Comparison of ENCODE assay signal across 8 mouse cellular contexts in the genomic region with DNA sequence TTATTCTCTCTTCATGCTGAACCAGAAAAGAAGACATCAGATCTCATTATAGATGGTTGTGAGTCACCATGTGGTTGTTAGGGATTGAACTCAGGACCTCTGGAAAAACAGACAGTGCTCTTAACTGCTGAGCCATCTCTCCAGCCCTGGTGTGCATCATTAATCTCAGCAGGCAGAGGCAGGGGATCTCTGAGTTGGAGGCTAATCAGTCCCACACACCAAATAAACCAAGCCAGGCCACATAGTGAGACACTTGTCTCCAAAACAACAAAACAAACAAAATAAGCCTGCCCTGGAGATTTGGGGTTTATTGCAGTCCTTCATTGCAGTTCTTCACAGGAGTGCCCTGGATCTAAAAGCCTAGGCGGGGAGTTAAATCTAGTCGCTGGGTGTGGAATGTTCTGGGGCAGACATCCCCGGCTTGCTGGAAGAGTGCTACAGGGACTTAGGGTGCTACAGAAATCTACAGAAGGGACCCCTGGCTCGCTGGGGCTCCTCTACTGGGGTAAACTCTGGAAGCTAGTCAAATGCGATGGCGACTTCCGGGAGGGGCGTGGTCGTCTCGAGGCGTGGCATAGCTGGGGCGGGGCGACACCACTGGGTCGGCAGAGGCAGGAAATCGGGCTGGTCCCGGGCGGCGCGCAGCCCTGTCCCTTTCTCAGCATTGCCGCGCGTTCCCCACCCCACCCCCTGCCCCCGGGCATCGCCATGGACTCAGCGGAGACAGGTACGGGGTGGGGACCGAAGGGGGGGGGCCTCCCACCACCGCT. TPM values are rescaled to one million over a fixed set of nuclear protein-coding genes. Genes with fewer than 3 reads are reported as not detected.
DNase-seq lines count a peak whose midpoint lies in the region; ATAC-seq and TF ChIP-seq lines count a peak whose summit lies in the region.

Gene Gmip, plus strand, starts transcription at position 586 of the 770 bp plus-strand sequence.

- 7% methylated on average over 28 of the region's 28 CpGs for WGBS in embryonic facial prominence, embryonic 12.5 days
- 6% methylated on average over 28 of the region's 28 CpGs for WGBS in heart, embryonic 10.5 days
- WGBS in kidney, embryonic 14.5 days = 6% methylated on average over 28 of the region's 28 CpGs
- 4% methylated on average over 28 of the region's 28 CpGs for WGBS in liver, embryonic 12.5 days (ENCODE audit: insufficient replicate concordance)
- 8% methylated on average over 18 of the region's 28 CpGs for WGBS in stomach, embryonic 15.5 days

- TF ChIP-seq POLR2A in myocyte (IDR thresholded peaks at IDR 0.05; ENCODE audit: insufficient read length, low read depth) = peak; percentile 78

- no peaks in the 10 kb centered on the region for H3K9me3 ChIP-seq in embryonic facial prominence, embryonic 12.5 days
- no peaks in the 10 kb centered on the region for H3K9me3 ChIP-seq in heart, embryonic 10.5 days
- no peaks in the 10 kb centered on the region for H3K9me3 ChIP-seq in kidney, embryonic 14.5 days (ENCODE audit: control insufficient read depth, low read length)
- no peaks in the 10 kb centered on the region for H3K9me3 ChIP-seq in liver, embryonic 12.5 days (replicated peaks)
- no peaks in the 10 kb centered on the region for H3K9me3 ChIP-seq in stomach, embryonic 15.5 days

- ATAC-seq in embryonic facial prominence, embryonic 12.5 days (ENCODE audit: insufficient number of reproducible peaks, insufficient read depth, low FRiP score, low TSS enrichment) = peak; percentile 53
- peak; percentile 80 for ATAC-seq in kidney, embryonic 14.5 days (ENCODE audit: low FRiP score, low TSS enrichment)
- peak; percentile 73 for ATAC-seq in liver, embryonic 12.5 days
- ATAC-seq in stomach, embryonic 15.5 days (ENCODE audit: insufficient read depth, low FRiP score, low read depth) = peak; percentile 79; the same call in 1 of the 2 replicates

- intact Hi-C loops in left cerebral cortex, adult 2 months (cut with DNase I) = no loop called here

- peak; percentile 52 to 53 for DNase-seq in left cerebral cortex, adult 2 months (ENCODE audit: extremely low spot score in 1 of 2, low spot score in 2 of 2)
- DNase-seq in left cerebral cortex, adult 11 months (ENCODE audit: low spot score) = no peak
- peak; percentile 92 for DNase-seq in heart, embryonic 10.5 days (ENCODE audit: low spot score)

- peaks cover 52% of the 10 kb centered on the region for H3K36me3 ChIP-seq in embryonic facial prominence, embryonic 12.5 days
- peaks cover 68% of the 10 kb centered on the region for H3K36me3 ChIP-seq in heart, embryonic 10.5 days
- peaks cover 50% of the 10 kb centered on the region for H3K36me3 ChIP-seq in kidney, embryonic 14.5 days (ENCODE audit: control insufficient read depth, insufficient read depth, low read length)
- peaks cover 68% of the 10 kb centered on the region for H3K36me3 ChIP-seq in liver, embryonic 12.5 days
- no peaks in the 10 kb centered on the region for H3K36me3 ChIP-seq in myocyte (ENCODE audit: control insufficient read depth, insufficient read depth)
- peaks cover 39% of the 10 kb centered on the region for H3K36me3 ChIP-seq in stomach, embryonic 15.5 days

- H3K4me3 ChIP-seq in left cerebral cortex, adult 2 months = peak within 1 kb of the TSS; percentile 59
- peak within 1 kb of the TSS; percentile 50 for H3K4me3 ChIP-seq in embryonic facial prominence, embryonic 12.5 days
- peak within 1 kb of the TSS; percentile 67 for H3K4me3 ChIP-seq in heart, embryonic 10.5 days
- peak within 1 kb of the TSS; percentile 50 for H3K4me3 ChIP-seq in kidney, embryonic 14.5 days (ENCODE audit: low read length)
- peak within 1 kb of the TSS; percentile 65 for H3K4me3 ChIP-seq in liver, embryonic 12.5 days
- peak within 1 kb of the TSS; percentile 33 for H3K4me3 ChIP-seq in myocyte
- H3K4me3 ChIP-seq in stomach, embryonic 15.5 days (replicated peaks) = peak within 1 kb of the TSS; percentile 56

- H3K9ac ChIP-seq in embryonic facial prominence, embryonic 12.5 days = peak within 1 kb of the TSS; percentile 44
- H3K9ac ChIP-seq in kidney, embryonic 14.5 days (ENCODE audit: low read depth, low read length) = peak within 1 kb of the TSS; percentile 48; the same call in 1 of the 2 replicates
- peak within 1 kb of the TSS; percentile 72 for H3K9ac ChIP-seq in liver, embryonic 12.5 days
- peak within 1 kb of the TSS; percentile 24 for H3K9ac ChIP-seq in stomach, embryonic 15.5 days

- no peak for TF ChIP-seq CTCF in left cerebral cortex, adult 2 months (IDR thresholded peaks at IDR 0.05)

- no peaks in the 10 kb centered on the region for H3K79me2 ChIP-seq in myocyte (ENCODE audit: control insufficient read depth, insufficient read depth)

- H3K27me3 ChIP-seq in embryonic facial prominence, embryonic 12.5 days = no peaks in the 10 kb centered on the region
- no peaks in the 10 kb centered on the region for H3K27me3 ChIP-seq in heart, embryonic 10.5 days (ENCODE audit: insufficient read depth, poor library complexity, severe bottlenecking)
- no peaks in the 10 kb centered on the region for H3K27me3 ChIP-seq in kidney, embryonic 14.5 days (ENCODE audit: control insufficient read depth, insufficient read depth, low read length)
- no peaks in the 10 kb centered on the region for H3K27me3 ChIP-seq in liver, embryonic 12.5 days (replicated peaks)
- no peaks in the 10 kb centered on the region for H3K27me3 ChIP-seq in myocyte (ENCODE audit: control insufficient read depth, insufficient read depth, insufficient read length)
- H3K27me3 ChIP-seq in stomach, embryonic 15.5 days (replicated peaks) = no peaks in the 10 kb centered on the region

- peak within 1 kb of the TSS; percentile 91 for H3K4me2 ChIP-seq in embryonic facial prominence, embryonic 12.5 days (replicated peaks)
- peak within 1 kb of the TSS; percentile 81 for H3K4me2 ChIP-seq in kidney, embryonic 14.5 days (replicated peaks; ENCODE audit: low read depth, low read length)
- H3K4me2 ChIP-seq in liver, embryonic 12.5 days = peak within 1 kb of the TSS; percentile 98
- H3K4me2 ChIP-seq in myocyte (ENCODE audit: low read depth) = peak within 1 kb of the TSS; percentile 99
- H3K4me2 ChIP-seq in stomach, embryonic 15.5 days = peak within 1 kb of the TSS; percentile 83

- H3ac ChIP-seq in myocyte (ENCODE audit: control insufficient read depth, insufficient read length) = no peak within 1 kb of the TSS

- peaks cover 7% of the 10 kb centered on the region; the same call in 1 of the 2 replicates for H3K4me1 ChIP-seq in embryonic facial prominence, embryonic 12.5 days
- peaks cover 22% of the 10 kb centered on the region for H3K4me1 ChIP-seq in heart, embryonic 10.5 days
- H3K4me1 ChIP-seq in kidney, embryonic 14.5 days (ENCODE audit: control insufficient read depth, insufficient read depth, low read length) = 0 out of 2 replicates have a peak, but pooled peaks cover 4% of the 10 kb centered on the region
- H3K4me1 ChIP-seq in liver, embryonic 12.5 days = peaks cover 23% of the 10 kb centered on the region
- H3K4me1 ChIP-seq in stomach, embryonic 15.5 days = peaks cover 7% of the 10 kb centered on the region; the same call in 1 of the 2 replicates

- H3K27ac ChIP-seq in left cerebral cortex, adult 2 months = peak within 1 kb of the TSS; percentile 44; the same call in 1 of the 2 replicates
- 0 out of 2 replicates have a peak within 1 kb of the TSS, but pooled peaks have one; percentile 37 for H3K27ac ChIP-seq in embryonic facial prominence, embryonic 12.5 days
- peak within 1 kb of the TSS; percentile 83 for H3K27ac ChIP-seq in heart, embryonic 10.5 days
- no peak within 1 kb of the TSS for H3K27ac ChIP-seq in kidney, embryonic 14.5 days (ENCODE audit: low read depth, low read length)
- peak within 1 kb of the TSS; percentile 17; the same call in 1 of the 2 replicates for H3K27ac ChIP-seq in liver, embryonic 12.5 days
- H3K27ac ChIP-seq in stomach, embryonic 15.5 days = peak within 1 kb of the TSS; percentile 36

TF ChIP-seq in myocyte, 11 proteins besides CTCF, POLR2A, EP300 and RAD21:
- TF ChIP-seq USF1 (IDR thresholded peaks at IDR 0.05; ENCODE audit: low read depth) (no peak), POLR2AphosphoS2 (IDR thresholded peaks at IDR 0.05; ENCODE audit: insufficient read length, low read depth) (peak; percentile 97)

RNA-seq across cellular contexts. Expression of gene Gmip, which starts in this region (rescaled TPM):
- 10 to 100 TPM; 13.1 to 22.5 TPM for total RNA-seq in left cerebral cortex, adult 2 months (2021)
- polyA plus RNA-seq in embryonic facial prominence, embryonic 12.5 days (2016; fragmentation: Nextera tagmentation; extraction: Ambion mirVana) = 9.5 and 10.4 TPM in 2 replicates
- polyA plus RNA-seq in heart, embryonic 10.5 days (2016; fragmentation: Nextera tagmentation; extraction: Ambion mirVana) = 10.3 and 10.7 TPM in 2 replicates
- polyA plus RNA-seq in kidney, embryonic 14.5 days (2014; fragmentation: Nextera tagmentation; extraction: Ambion mirVana) = 8.1 and 8.2 TPM in 2 replicates
- polyA plus RNA-seq in liver, embryonic 12.5 days (2016; fragmentation: Nextera tagmentation; extraction: Ambion mirVana) = 5.4 and 6.6 TPM in 2 replicates
- 5.7 TPM for polyA plus RNA-seq in myocyte (2012; fragmentation: generic; extraction: Trizol)
- polyA plus RNA-seq in stomach, embryonic 15.5 days (2015; fragmentation: Nextera tagmentation; extraction: Ambion mirVana) = 8.7 and 10.1 TPM in 2 replicates
